Mouse (Mus musculus) hindbrain, embryonic 11.5 days (tissue): ENCODE data around the gene Rtl4. TPM values are rescaled to one million over a fixed set of nuclear protein-coding genes. Genes with fewer than 3 reads are reported as not detected.

Experiments
- ATAC-seq: fragments of 200-750 bp; cut with Nextera tagmentation; 2 replicates; pipeline ENCODE4 v1.8.0; 2017; ENCODE audit warnings: mild to moderate bottlenecking, moderate TSS enrichment, moderate library complexity; ENCODE audit not compliant: low FRiP score
- DNase-seq: peaks from one replicate; pipeline ENCODE4 v3.0.0-alpha.2; 2015; ENCODE audit warnings: low spot score
- H3K27ac ChIP-seq: fragments of 300-500 bp; sonication (generic); 2 replicates; pipeline ENCODE4 v1.5.1; 2014; ENCODE audit warnings: mild to moderate bottlenecking, low read depth, low read length
- H3K27me3 ChIP-seq: fragments of 300-500 bp; sonication (generic); 2 replicates; pipeline ENCODE4 v1.6.1; 2014; ENCODE audit warnings: mild to moderate bottlenecking, low read length, moderate library complexity, mixed read lengths; ENCODE audit not compliant: control insufficient read depth, insufficient read depth
- H3K36me3 ChIP-seq: fragments of 300-500 bp; sonication (generic); 2 replicates; pipeline ENCODE4 v1.6.1; 2014; ENCODE audit warnings: mild to moderate bottlenecking, low read length, moderate library complexity, mixed read lengths; ENCODE audit not compliant: control insufficient read depth, insufficient read depth
- H3K4me1 ChIP-seq: fragments of 300-500 bp; sonication (generic); replicated peaks from 2 replicates; pipeline ENCODE4 v1.6.1; 2014; ENCODE audit warnings: low read length, mixed read lengths; ENCODE audit not compliant: control insufficient read depth, insufficient read depth
- H3K4me2 ChIP-seq: fragments of 300-500 bp; sonication (generic); replicated peaks from 2 replicates; pipeline ENCODE4 v1.6.1; 2014; ENCODE audit warnings: mild to moderate bottlenecking, low read depth, low read length
- H3K4me3 ChIP-seq: fragments of 300-500 bp; sonication (generic); 2 replicates; pipeline ENCODE4 v1.5.1; 2014; ENCODE audit warnings: low read depth, low read length
- H3K9ac ChIP-seq: fragments of 300-500 bp; sonication (generic); 2 replicates; pipeline ENCODE4 v1.6.1; 2014; ENCODE audit warnings: low read depth, low read length
- H3K9me3 ChIP-seq: fragments of 300-500 bp; sonication (generic); 2 replicates; pipeline ENCODE4 v1.6.1; 2016; ENCODE audit warnings: low read length; ENCODE audit not compliant: control insufficient read depth
- WGBS: fragments of 180-500 bp; shearing (Covaris S2); extraction: QIAGEN DNeasy Blood & Tissue Kit; methylation state at CpG from one replicate; pipeline ENCODE4 v1.1.7; 2014; 5-methylcytosine and 5-hydroxymethylcytosine counted together
- polyA plus RNA-seq: library from polyadenylated mRNA; unstranded; fragments of >200 nt; fragmentation: Nextera tagmentation; extraction: Ambion mirVana; gene quantifications from 2 replicates; pipeline ENCODE4 v1.2.1, GENCODE M21; 2014

Rtl4 gene
- 0.19 and 0.22 TPM in 2 replicates for polyA plus RNA-seq

DNA sequence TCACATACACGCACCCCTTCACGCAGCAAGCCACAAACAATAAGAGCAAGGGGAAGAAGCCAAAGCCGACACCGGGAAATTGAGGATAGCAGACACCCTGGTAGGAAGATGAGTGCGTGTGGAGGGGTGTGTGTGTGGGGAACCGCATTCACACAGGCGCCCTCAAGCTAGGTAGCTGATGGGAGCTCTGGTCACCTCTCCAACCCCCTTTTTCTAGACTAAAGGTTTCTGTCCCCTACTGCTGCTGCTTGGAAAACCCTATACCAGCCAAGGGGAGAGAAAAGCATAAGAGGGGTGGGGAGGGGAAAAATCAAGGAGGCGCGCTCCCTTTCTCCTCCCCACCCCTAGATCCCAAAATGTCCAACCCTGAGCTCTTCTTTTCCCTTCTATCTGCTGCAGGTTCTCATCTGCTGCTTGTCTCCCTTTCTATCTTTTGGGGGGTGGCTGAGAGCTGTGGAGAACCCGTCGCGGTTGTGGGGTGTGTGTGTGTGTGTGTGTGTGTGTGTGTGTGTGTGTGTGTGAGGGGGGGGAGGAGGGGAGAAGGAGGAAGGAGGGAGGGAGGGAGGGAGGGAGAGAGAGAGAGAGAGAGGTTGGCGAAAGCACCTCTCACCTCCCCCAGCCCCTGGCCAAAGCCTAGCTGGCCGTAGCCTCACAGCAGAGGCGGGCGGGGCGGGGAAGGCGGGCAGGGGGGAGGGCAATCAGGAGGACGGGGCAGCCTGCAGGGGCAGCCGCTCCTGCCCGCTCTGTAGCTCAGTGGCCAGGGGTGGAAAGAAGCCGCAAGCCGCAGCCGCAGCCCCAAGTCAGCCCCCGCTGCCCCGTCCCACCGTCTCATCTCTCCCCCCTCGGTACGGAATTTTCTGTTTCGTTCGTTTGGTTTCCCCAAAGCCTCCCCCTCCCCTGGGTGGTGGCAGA lies at the start of gene Rtl4:
Gene Rtl4, plus strand, starts transcription at position 701 of the 912 bp plus-strand sequence.
- no peaks in the 10 kb centered on the region for H3K36me3 ChIP-seq
- no peaks in the 10 kb centered on the region for H3K4me1 ChIP-seq
- H3K27ac ChIP-seq, result no peak within 1 kb of the TSS
- H3K9me3 ChIP-seq, result no peaks in the 10 kb centered on the region
- 17% methylated on average over 12 of the region's 31 CpGs for WGBS
- peak within 1 kb of the TSS; percentile 40; the same call in 1 of the 2 replicates for H3K9ac ChIP-seq
- DNase-seq (no peak), ATAC-seq (peak; percentile 88)
- H3K27me3 ChIP-seq, result peaks cover 10% of the 10 kb centered on the region; the same call in 1 of the 2 replicates
- peak within 1 kb of the TSS; percentile 59 for H3K4me2 ChIP-seq
- peak within 1 kb of the TSS; percentile 43 for H3K4me3 ChIP-seq

DNA sequence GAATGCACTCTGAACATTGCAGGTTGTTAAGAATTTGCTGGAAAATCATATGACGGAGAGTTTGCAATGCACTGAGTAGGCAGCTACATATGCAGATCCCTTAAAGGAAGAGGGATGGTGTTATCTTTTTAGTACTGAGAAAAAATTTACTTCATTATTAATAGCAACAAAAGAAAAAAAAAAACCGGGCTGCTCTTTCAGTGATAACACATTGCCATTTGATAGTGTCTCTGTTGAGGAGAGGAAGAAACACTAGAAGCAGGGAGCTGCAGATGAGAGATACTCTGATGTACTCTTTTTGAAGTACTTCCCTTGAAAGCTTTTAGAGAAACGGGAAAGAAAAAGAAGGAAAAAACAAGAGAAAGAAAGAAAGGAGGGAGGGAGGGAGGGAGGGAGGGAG lies 44.0 kb upstream of the Rtl4 start:
- no peaks in the 10 kb centered on the region for H3K9me3 ChIP-seq

DNA sequence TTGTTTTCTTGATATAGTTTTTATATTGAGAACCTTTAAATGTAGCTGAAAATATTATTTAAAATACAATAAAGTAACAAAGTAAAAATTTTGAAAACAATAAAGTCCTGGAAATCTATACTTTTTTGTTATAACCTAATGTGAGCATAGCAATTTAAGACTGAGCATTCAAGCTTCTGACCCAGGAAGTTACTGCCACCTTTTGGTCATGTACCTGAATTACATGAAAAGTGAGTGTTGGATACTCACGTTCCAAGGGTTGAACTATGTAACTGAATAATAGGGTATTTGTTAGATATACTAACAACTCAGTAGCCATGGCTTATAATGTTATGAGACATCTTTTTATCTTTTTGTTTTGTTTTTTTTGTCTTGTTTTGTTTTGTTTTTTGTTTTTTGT lies 43.3 kb upstream of the Rtl4 start:
- H3K27me3 ChIP-seq, result no peaks in the 10 kb centered on the region
- no peak overlapping the region for H3K9ac ChIP-seq
- ATAC-seq (no peak), DNase-seq (peak; percentile 5)
- H3K9me3 ChIP-seq, result no peaks in the 10 kb centered on the region
- no peak overlapping the region for H3K27ac ChIP-seq
- no peak overlapping the region for H3K4me2 ChIP-seq
- H3K4me3 ChIP-seq, result no peak overlapping the region
- no peaks in the 10 kb centered on the region for H3K36me3 ChIP-seq
- 40% methylated on average over 1 of the region's 1 CpGs for WGBS
- no peaks in the 10 kb centered on the region for H3K4me1 ChIP-seq

More for the DNA sequence above, 44.0 kb upstream of the Rtl4 start:
- H3K36me3 ChIP-seq, result no peaks in the 10 kb centered on the region
- no peak for DNase-seq
- 92% methylated on average over 2 of the region's 3 CpGs for WGBS
- H3K27me3 ChIP-seq, result no peaks in the 10 kb centered on the region
- no peak overlapping the region for H3K4me2 ChIP-seq
- no peaks in the 10 kb centered on the region for H3K4me1 ChIP-seq
- ATAC-seq, result no peak
- no peak overlapping the region for H3K4me3 ChIP-seq
- no peak overlapping the region for H3K9ac ChIP-seq
- no peak overlapping the region for H3K27ac ChIP-seq

DNA sequence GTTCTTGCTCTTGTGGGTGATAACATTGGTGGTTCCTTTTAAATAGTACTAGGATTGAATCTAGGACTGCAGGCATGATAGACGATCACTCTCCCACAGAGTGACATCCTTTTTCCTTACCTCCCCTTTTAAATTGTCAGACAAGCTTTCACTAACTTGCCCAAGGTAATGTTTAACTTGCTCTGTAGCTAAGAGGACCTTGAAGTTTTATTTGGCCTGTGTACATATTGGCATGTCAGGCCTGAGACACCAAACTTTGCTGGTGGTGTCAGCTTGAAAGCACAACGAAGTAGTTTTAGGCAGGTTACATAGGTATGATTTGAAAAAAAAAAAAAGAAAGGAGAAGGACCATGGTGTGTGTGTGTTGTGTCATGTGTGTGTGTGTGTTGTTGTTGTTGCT lies 36.5 kb upstream of the Rtl4 start:
- Histone ChIP-seq H3K4me2 (no peak overlapping the region), H3K9ac (no peak overlapping the region), H3K27me3 (no peaks in the 10 kb centered on the region), H3K4me3 (no peak overlapping the region), H3K9me3 (no peaks in the 10 kb centered on the region), H3K4me1 (no peaks in the 10 kb centered on the region), H3K36me3 (no peaks in the 10 kb centered on the region), H3K27ac (no peak overlapping the region)
- no peak for ATAC-seq
- WGBS, result 84% methylated on average over 2 of the region's 2 CpGs
- DNase-seq, result no peak

DNA sequence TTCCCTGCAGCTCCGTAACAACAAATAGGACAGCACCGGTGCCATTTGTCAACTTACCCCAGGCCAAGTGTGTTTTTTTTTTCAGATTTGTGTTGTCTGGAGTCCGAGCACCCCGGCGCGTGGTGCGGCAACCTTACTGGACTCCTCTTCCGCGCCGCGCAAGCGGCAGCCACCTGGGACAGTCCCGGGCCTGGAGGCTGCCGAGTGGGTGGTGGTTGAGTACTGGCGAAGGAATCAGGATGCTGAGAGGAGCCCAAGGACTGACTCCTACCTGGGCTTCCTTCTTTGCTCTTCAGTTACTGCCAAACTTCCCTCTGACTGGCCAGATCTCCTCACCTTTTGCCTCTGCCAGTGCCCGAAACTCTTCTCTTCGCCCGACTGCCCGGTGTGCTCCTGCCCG lies 965 bp upstream of the Rtl4 start:
- no peak for ATAC-seq
- WGBS, result 19% methylated on average over 20 of the region's 20 CpGs

DNA sequence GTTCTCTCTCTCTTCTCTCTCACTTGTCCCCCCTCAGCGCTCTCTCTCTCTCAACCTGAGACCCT lies 733 bp upstream of the Rtl4 start, which contains the start of gene Trpc5:
Gene Trpc5, minus strand, starts transcription at position 39 of the 65 bp plus-strand sequence.
- no peaks in the 10 kb centered on the region for H3K4me1 ChIP-seq
- 25% methylated on average over 1 of the region's 1 CpGs for WGBS
- no peaks in the 10 kb centered on the region for H3K36me3 ChIP-seq
- peak within 1 kb of the TSS; percentile 43 for H3K4me3 ChIP-seq
- H3K27me3 ChIP-seq, result peaks cover 10% of the 10 kb centered on the region; the same call in 1 of the 2 replicates
- peak within 1 kb of the TSS; percentile 40; the same call in 1 of the 2 replicates for H3K9ac ChIP-seq
- no peak for ATAC-seq
- H3K27ac ChIP-seq, result no peak within 1 kb of the TSS
- no peak for DNase-seq
- no peaks in the 10 kb centered on the region for H3K9me3 ChIP-seq
- peak within 1 kb of the TSS; percentile 59 for H3K4me2 ChIP-seq

More for the DNA sequence above, 965 bp upstream of the Rtl4 start:
- Histone ChIP-seq H3K27ac (no peak overlapping the region), H3K4me2 (peak overlapping the region; percentile 59), H3K4me1 (no peaks in the 10 kb centered on the region), H3K27me3 (peaks cover 10% of the 10 kb centered on the region; the same call in 1 of the 2 replicates), H3K36me3 (no peaks in the 10 kb centered on the region), H3K9ac (no peak overlapping the region), H3K9me3 (no peaks in the 10 kb centered on the region), H3K4me3 (peak overlapping the region; percentile 43; the same call in 1 of the 2 replicates)
- peak; percentile 18 for DNase-seq

DNA sequence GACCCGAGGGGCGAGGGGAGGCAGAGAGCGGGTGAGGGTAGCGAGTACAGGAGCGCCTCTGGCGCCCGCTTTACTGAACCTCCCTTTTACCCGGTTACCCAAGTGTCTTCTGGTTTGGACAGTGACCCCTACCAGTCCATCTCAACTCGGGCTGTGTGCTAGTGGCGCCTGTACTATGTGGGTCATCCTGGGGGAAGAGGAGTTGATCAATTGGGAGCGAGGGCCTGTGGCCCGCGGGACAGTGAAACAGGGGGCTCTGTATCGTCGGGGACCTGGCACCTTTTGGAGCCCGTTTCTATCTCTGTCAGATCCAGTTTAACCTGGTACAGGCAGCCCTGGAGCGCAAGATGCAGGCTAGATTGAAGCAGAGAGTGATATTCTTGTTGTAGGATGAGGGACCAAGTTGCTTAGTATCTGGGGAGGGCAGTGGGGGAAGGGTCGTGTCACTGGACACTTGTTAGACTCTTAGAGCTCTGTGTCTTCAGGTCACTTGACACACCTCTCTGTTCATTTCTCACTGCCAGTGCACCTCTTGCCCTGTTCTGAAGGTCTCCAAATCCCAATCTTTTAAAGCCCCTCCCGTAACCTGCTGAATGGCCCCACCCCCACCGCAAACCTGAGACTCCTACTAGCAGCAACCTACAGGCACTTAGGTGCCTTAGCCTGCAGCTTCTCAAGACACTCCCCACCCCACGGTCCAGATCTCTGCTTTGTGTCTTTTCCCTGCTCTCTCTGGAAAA lies 582 bp downstream of the Rtl4 start:
- peak overlapping the region; percentile 43 for H3K4me3 ChIP-seq
- H3K27me3 ChIP-seq, result peaks cover 10% of the 10 kb centered on the region; the same call in 1 of the 2 replicates
- H3K27ac ChIP-seq, result no peak overlapping the region
- DNase-seq (peak; percentile 31), ATAC-seq (peak; percentile 81)
- no peaks in the 10 kb centered on the region for H3K36me3 ChIP-seq
- no peaks in the 10 kb centered on the region for H3K4me1 ChIP-seq
- no peaks in the 10 kb centered on the region for H3K9me3 ChIP-seq
- H3K4me2 ChIP-seq, result peak overlapping the region; percentile 59
- H3K9ac ChIP-seq, result peak overlapping the region; percentile 40; the same call in 1 of the 2 replicates
- 12% methylated on average over 17 of the region's 21 CpGs for WGBS

DNA sequence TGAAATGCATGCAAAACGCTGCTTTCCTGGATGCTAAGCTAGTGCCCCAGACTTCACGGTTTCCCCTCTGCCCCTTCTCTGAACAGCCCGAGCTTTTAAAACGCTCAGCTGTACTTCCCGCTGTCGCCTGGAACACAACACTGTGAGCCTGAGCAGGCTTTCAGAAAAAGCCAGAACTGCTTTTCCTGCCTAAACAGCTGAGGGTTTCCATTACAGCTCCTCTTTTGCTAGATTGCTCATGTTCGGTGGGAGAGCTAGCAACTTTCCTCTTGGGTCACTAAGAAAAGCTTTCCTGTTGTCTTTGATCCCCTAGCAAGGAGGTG lies 1.1 kb downstream of the Rtl4 start:
- H3K4me1 ChIP-seq, result no peaks in the 10 kb centered on the region
- ATAC-seq, result no peak
- H3K27ac ChIP-seq, result no peak overlapping the region
- H3K36me3 ChIP-seq, result no peaks in the 10 kb centered on the region
- H3K9me3 ChIP-seq, result no peaks in the 10 kb centered on the region
- H3K27me3 ChIP-seq, result peaks cover 10% of the 10 kb centered on the region; the same call in 1 of the 2 replicates
- H3K9ac ChIP-seq, result no peak overlapping the region
- peak overlapping the region; percentile 11; the same call in 1 of the 2 replicates for H3K4me2 ChIP-seq
- peak; percentile 17 for DNase-seq
- no peak overlapping the region for H3K4me3 ChIP-seq
- WGBS, result 9% methylated on average over 7 of the region's 7 CpGs
